Mouse (Mus musculus): ENCODE measurements around the gene Rad1. TPM values are rescaled to one million over a fixed set of nuclear protein-coding genes. Genes with fewer than 3 reads are reported as not detected.

Gene Rad1
- polyA plus RNA-seq, 1 experiment from 2014 or later = 26.8 TPM

Other genes with a start within 250 kb of the Rad1 start
- not detected in 2 replicates for gene Gm21973, start 160.6 kb upstream of the Rad1 start, polyA plus RNA-seq (2015; fragmentation: Nextera tagmentation; extraction: Ambion mirVana)
- 3.4 and 4.9 TPM in 2 replicates for gene Agxt2, start 127.5 kb upstream of the Rad1 start, polyA plus RNA-seq (2015; fragmentation: Nextera tagmentation; extraction: Ambion mirVana)
- gene Dnajc21, start 15.5 kb upstream of the Rad1 start, polyA plus RNA-seq (2015; fragmentation: Nextera tagmentation; extraction: Ambion mirVana) = 7.8 and 9.1 TPM in 2 replicates
- 92.1 and 93.4 TPM in 2 replicates for gene Brix1, start 71 bp upstream of the Rad1 start, polyA plus RNA-seq (2015; fragmentation: Nextera tagmentation; extraction: Ambion mirVana)
- not detected in 2 replicates for gene Ttc23l, start 72.7 kb downstream of the Rad1 start, polyA plus RNA-seq (2015; fragmentation: Nextera tagmentation; extraction: Ambion mirVana)
- gene Rai14, start 228.6 kb downstream of the Rad1 start, polyA plus RNA-seq (2015; fragmentation: Nextera tagmentation; extraction: Ambion mirVana) = 60.6 and 69.6 TPM in 2 replicates

All from kidney, embryonic 16.5 days (tissue).